Comparison of ENCODE assay signal across 12 mouse cellular contexts in genomic region chrX:99593872-99594487, GRCm38 (mm10).
DNase-seq lines count a peak whose midpoint lies in the region; ATAC-seq lines count a peak whose summit lies in the region.
"Had no signal": no experiment of that assay in that cellular context is flagged by ENCODE, and none has a peak within 500 bp of the region (broad histone marks: within the 10 kb centered on the region; RNA-seq: fewer than 3 reads in every experiment).

No protein-coding gene starts in this region.

- H3K9ac ChIP-seq in kidney, embryonic 14.5 days (ENCODE audit: low read depth, low read length) = no peak overlapping the region
- H3K9ac ChIP-seq: embryonic facial prominence, embryonic 13.5 days had no signal

- no peak overlapping the region for H3K27ac ChIP-seq in kidney, embryonic 14.5 days (ENCODE audit: low read depth, low read length)
- H3K27ac ChIP-seq: embryonic facial prominence, embryonic 13.5 days had no signal

- 45% methylated on average over 22 of the region's 28 CpGs for WGBS in kidney, embryonic 14.5 days

- peak; percentile 11 for DNase-seq in CD4-positive, CD25-positive, alpha-beta regulatory T cell, adult 2 months (ENCODE audit: low read depth, low spot score)
- DNase-seq in kidney, postnatal 4 days = no peak
- peak; percentile 24 for DNase-seq in Muller cell, postnatal 12 days (ENCODE audit: inconsistent ontology term)
- peak; percentile 20 for DNase-seq in liver
- DNase-seq in cerebellum, adult 8-10 months = no peak
- DNase-seq: adrenal gland, adult 8-10 months; lung, adult 2 months; right cerebral cortex, postnatal 25 days had no signal

- H3K4me2 ChIP-seq in kidney, embryonic 14.5 days (replicated peaks; ENCODE audit: low read depth, low read length) = no peak overlapping the region
- H3K4me2 ChIP-seq: embryonic facial prominence, embryonic 13.5 days had no signal

- H3K4me1 ChIP-seq in kidney, embryonic 14.5 days (ENCODE audit: control insufficient read depth, insufficient read depth, low read length) = no peaks in the 10 kb centered on the region
- H3K4me1 ChIP-seq: embryonic facial prominence, embryonic 13.5 days had no signal

- no peaks in the 10 kb centered on the region for H3K9me3 ChIP-seq in kidney, embryonic 14.5 days (ENCODE audit: control insufficient read depth, low read length)
- H3K9me3 ChIP-seq: embryonic facial prominence, embryonic 13.5 days had no signal

- no peak for ATAC-seq in CD4-positive, CD25-positive, alpha-beta regulatory T cell, adult 4 months
- 0 out of 2 replicates have a peak, but pooled peaks have one; percentile 39 for ATAC-seq in kidney, embryonic 14.5 days (ENCODE audit: low FRiP score, low TSS enrichment)
- ATAC-seq in megakaryocyte, adult 5-6 weeks (ENCODE audit: poor library complexity, severe bottlenecking) = no peak

- H3K4me3 ChIP-seq in kidney, embryonic 14.5 days (ENCODE audit: low read length) = no peak overlapping the region
- H3K4me3 ChIP-seq: embryonic facial prominence, embryonic 13.5 days had no signal

- H3K27me3 ChIP-seq in kidney, embryonic 14.5 days (ENCODE audit: control insufficient read depth, insufficient read depth, low read length) = peaks cover 2% of the 10 kb centered on the region; the same call in 1 of the 2 replicates

- no peaks in the 10 kb centered on the region for H3K36me3 ChIP-seq in kidney, embryonic 14.5 days (ENCODE audit: control insufficient read depth, insufficient read depth, low read length)
- H3K36me3 ChIP-seq: embryonic facial prominence, embryonic 13.5 days had no signal

Comparison
In these comparisons a context has a peak if more than half of its experiments do, and no peak if none do; other contexts are left out.
1. DNase-seq: peak in CD4-positive, CD25-positive, alpha-beta regulatory T cell, adult 2 months (single experiment), Muller cell, postnatal 12 days (single experiment) and liver (single experiment); none in kidney, postnatal 4 days (0 of 2) and cerebellum, adult 8-10 months (single experiment).